ENCODE assay signal across 25 mouse cellular contexts in the genomic region with DNA sequence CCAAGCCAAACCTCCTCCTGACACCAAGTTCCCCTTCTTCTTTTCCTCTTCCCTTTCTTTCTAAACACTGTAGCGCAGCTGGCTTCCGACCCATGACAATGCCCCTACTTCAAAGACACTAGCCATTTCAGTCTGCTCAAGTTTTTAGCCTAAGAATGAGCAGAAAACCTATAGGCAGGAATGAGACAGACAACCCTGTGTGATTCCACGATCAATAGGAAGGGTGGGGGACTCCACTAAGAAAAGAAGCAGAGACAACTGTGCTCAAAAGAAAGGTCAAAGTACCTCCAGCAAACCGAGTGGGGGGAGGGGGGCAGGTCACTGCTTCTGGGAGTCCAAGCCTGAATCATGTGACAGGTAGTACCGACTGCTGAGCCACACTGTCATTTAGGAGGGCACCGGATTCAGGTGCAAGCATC. TPM values are rescaled to one million over a fixed set of nuclear protein-coding genes. Genes with fewer than 3 reads are reported as not detected.
DNase-seq lines count a peak whose midpoint lies in the region; ATAC-seq and TF ChIP-seq lines count a peak whose summit lies in the region.
"Had no signal": no experiment of that assay in that cellular context is flagged by ENCODE, and none has a peak within 500 bp of the region (broad histone marks: within the 10 kb centered on the region; RNA-seq: fewer than 3 reads in every experiment).

No protein-coding gene starts in this region.

- TF ChIP-seq CTCF in kidney, adult 2 months (conservative IDR thresholded peaks at IDR 0.05; ENCODE audit: insufficient read depth, insufficient read length, low read depth, low read length) = no peak
- no peak for TF ChIP-seq CTCF in CH12.LX (conservative IDR thresholded peaks at IDR 0.05 in 1 of 2, IDR thresholded peaks at IDR 0.05 in 1 of 2; ENCODE audit: low read depth in 2 of 2, low read length in 2 of 2)

- no peaks in the 10 kb centered on the region for H3K79me2 ChIP-seq in CH12.LX (replicated peaks; ENCODE audit: control insufficient read depth, extremely low read depth, insufficient read depth, poor library complexity, severe bottlenecking)
- H3K79me2 ChIP-seq in macrophage (ENCODE audit: inconsistent target) = no peaks in the 10 kb centered on the region

- H3K4me1 ChIP-seq in kidney, adult 2 months (ENCODE audit: control insufficient read depth, insufficient read depth, low read length) = no peaks in the 10 kb centered on the region
- H3K4me1 ChIP-seq in kidney, embryonic 15.5 days = 0 out of 2 replicates have a peak, but pooled peaks cover 4% of the 10 kb centered on the region
- H3K4me1 ChIP-seq in CH12.LX (ENCODE audit: control insufficient read depth in 1 of 2, insufficient read depth in 2 of 2) = peaks cover 13 to 26% of the 10 kb centered on the region in 2 experiments
- H3K4me1 ChIP-seq: heart, embryonic 10.5 days; midbrain, embryonic 13.5 days had no signal

- no peak for TF ChIP-seq POLR2A in kidney, adult 2 months (IDR thresholded peaks at IDR 0.05; ENCODE audit: low read depth, low read length)
- no peak for TF ChIP-seq POLR2A in CH12.LX (IDR thresholded peaks at IDR 0.05; ENCODE audit: low read depth, low read length)

- TF ChIP-seq EP300 in CH12.LX (IDR thresholded peaks at IDR 0.05; ENCODE audit: low read length) = no peak

- intact Hi-C loops in heart, postnatal 25 days (cut with DNase I) = no loop called here

- in situ Hi-C loops in CH12.LX (cut with MboI; ENCODE audit: low pct_ligation_motif_present, low pct_unique_long_range_greater_than_20kb, low sequenced_read_pairs) = no loop called here

- dilution Hi-C loops in CH12.LX (cut with MboI; ENCODE audit: extremely low pct_ligation_motif_present, extremely low pct_unique_long_range_greater_than_20kb, low sequenced_read_pairs) = no loop called here

- ATAC-seq in kidney, embryonic 15.5 days (replicated peaks; ENCODE audit: low FRiP score) = no peak
- ATAC-seq in inflammation-experienced regulatory T-cells, adult 6 months = no peak
- ATAC-seq: hindbrain, embryonic 16.5 days; intestine, embryonic 16.5 days; midbrain, embryonic 13.5 days had no signal

- H3K36me3 ChIP-seq in kidney, adult 2 months (ENCODE audit: control insufficient read depth, insufficient read depth, low read length) = no peaks in the 10 kb centered on the region
- H3K36me3 ChIP-seq in kidney, embryonic 15.5 days = no peaks in the 10 kb centered on the region
- H3K36me3 ChIP-seq in CH12.LX (replicated peaks in 1 of 2; ENCODE audit: control insufficient read depth in 1 of 2, insufficient read depth in 1 of 2, low read length in 1 of 2) = no peaks in the 10 kb centered on the region
- no peaks in the 10 kb centered on the region for H3K36me3 ChIP-seq in macrophage (ENCODE audit: inconsistent target)
- H3K36me3 ChIP-seq: embryonic facial prominence, embryonic 13.5 days; forebrain, embryonic 12.5 days; heart, embryonic 10.5 days; hindbrain, embryonic 10.5 days; midbrain, embryonic 13.5 days had no signal

- no peak overlapping the region for H3K9ac ChIP-seq in kidney, embryonic 15.5 days
- H3K9ac ChIP-seq in CH12.LX (ENCODE audit: insufficient read depth, low read depth) = no peak overlapping the region
- H3K9ac ChIP-seq: embryonic facial prominence, embryonic 13.5 days; forebrain, embryonic 12.5 days; midbrain, embryonic 13.5 days had no signal

- peaks cover 14% of the 10 kb centered on the region for H3K9me3 ChIP-seq in kidney, embryonic 15.5 days (replicated peaks)
- H3K9me3 ChIP-seq in CH12.LX (replicated peaks; ENCODE audit: low read length) = peaks cover 26% of the 10 kb centered on the region
- H3K9me3 ChIP-seq: embryonic facial prominence, embryonic 13.5 days had no signal

- H3K4me3 ChIP-seq in kidney, adult 2 months (ENCODE audit: insufficient read depth, low read depth, low read length) = no peak overlapping the region
- no peak overlapping the region for H3K4me3 ChIP-seq in kidney, embryonic 15.5 days (replicated peaks)
- H3K4me3 ChIP-seq in CH12.LX (replicated peaks in 1 of 3; ENCODE audit: low read depth in 2 of 3, low read length in 2 of 3, poor library complexity in 1 of 3) (no peak overlapping the region), macrophage (ENCODE audit: inconsistent target) (no peak overlapping the region)
- H3K4me3 ChIP-seq: embryonic facial prominence, embryonic 13.5 days; erythroblast, embryonic 14.5 days; forebrain, embryonic 12.5 days; heart, embryonic 10.5 days; hindbrain, embryonic 10.5 days; megakaryocyte, embryonic 14.5 days; midbrain, embryonic 13.5 days had no signal

- no peak overlapping the region for H3K27ac ChIP-seq in kidney, adult 2 months (ENCODE audit: insufficient read depth, low read depth, low read length)
- no peak overlapping the region for H3K27ac ChIP-seq in kidney, embryonic 15.5 days
- no peak overlapping the region for H3K27ac ChIP-seq in CH12.LX (ENCODE audit: insufficient read depth, low read depth)
- H3K27ac ChIP-seq in macrophage = peak overlapping the region; percentile 24; the same call in 1 of the 2 replicates
- H3K27ac ChIP-seq: embryonic facial prominence, embryonic 13.5 days; forebrain, embryonic 12.5 days; heart, embryonic 10.5 days; hindbrain, embryonic 10.5 days; midbrain, embryonic 13.5 days had no signal

- TF ChIP-seq RAD21 in CH12.LX (IDR thresholded peaks at IDR 0.05; ENCODE audit: low read depth, low read length) = no peak

- H3K4me2 ChIP-seq in kidney, embryonic 15.5 days = no peak overlapping the region
- no peak overlapping the region for H3K4me2 ChIP-seq in CH12.LX (ENCODE audit: insufficient read depth, low read depth, poor library complexity, severe bottlenecking)
- H3K4me2 ChIP-seq: embryonic facial prominence, embryonic 13.5 days; forebrain, embryonic 12.5 days; midbrain, embryonic 13.5 days had no signal

- H3K27me3 ChIP-seq in kidney, adult 2 months (replicated peaks; ENCODE audit: control insufficient read depth, insufficient read depth, low read length) = no peaks in the 10 kb centered on the region
- H3K27me3 ChIP-seq in kidney, embryonic 15.5 days = no peaks in the 10 kb centered on the region
- H3K27me3 ChIP-seq in CH12.LX (replicated peaks) = no peaks in the 10 kb centered on the region
- H3K27me3 ChIP-seq: embryonic facial prominence, embryonic 13.5 days; forebrain, embryonic 12.5 days; midbrain, embryonic 13.5 days had no signal

- peak; percentile 46 for DNase-seq in kidney, adult 2 months
- DNase-seq in CH12.LX (ENCODE audit: extremely low read depth) = no peak
- DNase-seq in WW6 (ENCODE audit: low read depth, low spot score) = peak; percentile 55
- DNase-seq in heart, postnatal 25 days (ENCODE audit: low spot score) = no peak
- no peak for DNase-seq in MN1 (ENCODE audit: low spot score)
- DNase-seq: adrenal gland, adult 2 months; cerebellum, adult 18-20 months; cerebellum, postnatal 14 days; layer of hippocampus, postnatal 36 days; lung, adult 18-20 months; lung, postnatal 10 days; right cerebral cortex, postnatal 25 days; thymus, postnatal 25 days had no signal

- 67% methylated on average over 6 of the region's 6 CpGs for WGBS in kidney, adult 2 months
- WGBS in kidney, embryonic 15.5 days = 69% methylated on average over 6 of the region's 6 CpGs
- WGBS in macrophage (ENCODE audit: missing documents) = 23% methylated on average over 5 of the region's 6 CpGs

TF ChIP-seq in CH12.LX, 34 proteins besides CTCF, POLR2A, EP300 and RAD21 (continues in another document):
- TF ChIP-seq MXI1 (IDR thresholded peaks at IDR 0.05; ENCODE audit: low read depth, low read length) (no peak), TCF12 (IDR thresholded peaks at IDR 0.05; ENCODE audit: low read depth, low read length) (no peak)

RNA-seq across cellular contexts. Expression of a gene that starts 7.8 kb away (rescaled TPM):
- 12.9 and 13.0 TPM in 2 replicates for polyA plus RNA-seq in kidney, adult 2 months (2012; rRNA removed)
- polyA plus RNA-seq in kidney, embryonic 15.5 days (2015; fragmentation: Nextera tagmentation; extraction: Ambion mirVana) = 110 and 128 TPM in 2 replicates
- total RNA-seq in CH12.LX (2012; rRNA removed) = 137 and 176 TPM in 2 replicates
- 186 and 188 TPM in 2 replicates for total RNA-seq in CH12.LX (2014; rRNA removed)
- polyA plus RNA-seq in CH12.LX (2012; ENCODE audit: insufficient read length, low read depth) = 191 and 221 TPM in 2 replicates
- total RNA-seq in macrophage (2018; cell fraction: chromatin; rRNA removed) = 10 to 100 TPM in 19 of 26 experiments, 1 to 10 TPM in 7; 2.1 to 51.1 (median 17.2) TPM
- 10 to 100 TPM in 13 of 26 experiments, 1 to 10 TPM in 13; 5.8 to 16.0 (median 9.9) TPM for total RNA-seq in macrophage (2018; cell fraction: cytosol; rRNA removed)
- total RNA-seq in macrophage (2018; cell fraction: nucleus; rRNA removed) = 10 to 100 TPM in 13 of 26 experiments, 1 to 10 TPM in 13; 2.0 to 30.9 (median 10.7) TPM
- polyA plus RNA-seq in macrophage (2018) = 9.5 to 24.0 TPM (median 13.0 TPM) in 3 replicates
- 1 to 10 TPM; 2.9 to 6.0 TPM for total RNA-seq in heart, postnatal 25 days (2021)
- polyA plus RNA-seq in inflammation-experienced regulatory T-cells, adult 6 months (2017; shearing (Covaris generic)) = 10 to 100 TPM; 18.9 to 65.6 (median 26.8) TPM

RNA-seq across cellular contexts. Expression of a gene that starts 17.2 kb away (rescaled TPM):
- 1.6 and 1.9 TPM in 2 replicates for polyA plus RNA-seq in kidney, adult 2 months (2012; rRNA removed)
- 0.67 and 0.73 TPM in 2 replicates for polyA plus RNA-seq in kidney, embryonic 15.5 days (2015; fragmentation: Nextera tagmentation; extraction: Ambion mirVana)
- total RNA-seq in CH12.LX (2012; rRNA removed) (1.3 and 1.9 TPM in 2 replicates), CH12.LX (2014; rRNA removed) (0.26 and 0.36 TPM in 2 replicates)
- polyA plus RNA-seq in CH12.LX (2012; ENCODE audit: insufficient read length, low read depth) (1.0 and 1.2 TPM in 2 replicates), macrophage (2018) (0.07 to 0.72 TPM (median 0.28 TPM) in 3 replicates)
- total RNA-seq in macrophage (2018; cell fraction: chromatin; rRNA removed) = 1 to 10 TPM in 19 of 26 experiments, under 1 TPM in 7; 0.42 to 3.2 (median 1.3) TPM
- total RNA-seq in macrophage (2018; cell fraction: cytosol; rRNA removed) = under 1 TPM; 0.14 to 0.69 (median 0.28) TPM
- total RNA-seq in macrophage (2018; cell fraction: nucleus; rRNA removed) = 1 to 10 TPM in 12 of 26 experiments, under 1 TPM in 14; 0.17 to 4.9 (median 0.99) TPM
- total RNA-seq in heart, postnatal 25 days (2021) = not detected
- polyA plus RNA-seq in inflammation-experienced regulatory T-cells, adult 6 months (2017; shearing (Covaris generic)) = under 1 TPM; 0.09 to 0.60 (median 0.36) TPM
- polyA plus RNA-seq: erythroblast, embryonic 14.5 days had no signal

RNA-seq across cellular contexts. Expression of a gene that starts 39.5 kb away (rescaled TPM):
- polyA plus RNA-seq in kidney, adult 2 months (2012; rRNA removed) = 205 and 234 TPM in 2 replicates
- polyA plus RNA-seq in kidney, embryonic 15.5 days (2015; fragmentation: Nextera tagmentation; extraction: Ambion mirVana) = 67.7 and 69.5 TPM in 2 replicates
- 41.7 and 43.6 TPM in 2 replicates for total RNA-seq in CH12.LX (2012; rRNA removed)
- 30.6 and 36.1 TPM in 2 replicates for total RNA-seq in CH12.LX (2014; rRNA removed)
- 34.8 and 44.2 TPM in 2 replicates for polyA plus RNA-seq in CH12.LX (2012; ENCODE audit: insufficient read length, low read depth)
- 100 to 1,000 TPM; 104 to 399 (median 174) TPM for total RNA-seq in macrophage (2018; cell fraction: chromatin; rRNA removed)
- total RNA-seq in macrophage (2018; cell fraction: cytosol; rRNA removed) = 100 to 1,000 TPM in 25 of 26 experiments, 10 to 100 TPM in 1; 98.9 to 192 (median 133) TPM
- total RNA-seq in macrophage (2018; cell fraction: nucleus; rRNA removed) = 100 to 1,000 TPM; 109 to 256 (median 145) TPM
- polyA plus RNA-seq in macrophage (2018) = 113 to 142 TPM (median 114 TPM) in 3 replicates
- 10 to 100 TPM; 98.6 to 98.9 TPM for total RNA-seq in heart, postnatal 25 days (2021)
- polyA plus RNA-seq in inflammation-experienced regulatory T-cells, adult 6 months (2017; shearing (Covaris generic)) = 10 to 100 TPM in 2 of 3 experiments, 1 to 10 TPM in 1; 9.8 to 11.3 (median 11.1) TPM

Comparison
In these comparisons a context has a peak if more than half of its experiments do, and no peak if none do; other contexts are left out.
1. DNase-seq: peak in kidney, adult 2 months (single experiment) and WW6 (single experiment); none in CH12.LX (single experiment), heart, postnatal 25 days (single experiment) and MN1 (single experiment).